Mouse (Mus musculus) heart, embryonic 14.5 days (tissue): Measurements from ENCODE around the gene Mtmr10. TPM values are rescaled to one million over a fixed set of nuclear protein-coding genes. Genes with fewer than 3 reads are reported as not detected.

Experiments
- ATAC-seq: fragments of 200-750 bp; cut with Nextera tagmentation; 2 replicates; pipeline ENCODE4 v1.8.0; 2017; ENCODE audit warnings: low read depth, moderate TSS enrichment; ENCODE audit not compliant: insufficient number of reproducible peaks, insufficient read depth, low FRiP score
- H3K27ac ChIP-seq, 2 experiments: fragments of 200-500 bp in 1 of 2; fragments of 300-500 bp in 1 of 2; sonication (generic) in 1 of 2; replicated peaks in 1 of 2; 2 replicates each; pipeline ENCODE4 v1.5.1; 2012 to 2014; ENCODE audit warnings: low read depth in 2 of 2, low read length in 2 of 2, control low read depth in 1 of 2, mild to moderate bottlenecking in 1 of 2, mixed read lengths in 1 of 2; ENCODE audit not compliant: control insufficient read depth in 1 of 2, insufficient read depth in 1 of 2
- H3K27me3 ChIP-seq: fragments of 300-500 bp; sonication (generic); 2 replicates; pipeline ENCODE4 v1.6.1; 2014; ENCODE audit warnings: mild to moderate bottlenecking, low read length, control low read depth; ENCODE audit not compliant: control insufficient read depth, insufficient read depth
- H3K36me3 ChIP-seq: fragments of 300-500 bp; sonication (generic); 2 replicates; pipeline ENCODE4 v1.6.1; 2014; ENCODE audit warnings: mild to moderate bottlenecking, control low read depth, low read length, mixed read lengths; ENCODE audit not compliant: control insufficient read depth, insufficient read depth
- H3K4me1 ChIP-seq, 2 experiments: fragments of 200-500 bp in 1 of 2; fragments of 300-500 bp in 1 of 2; sonication (generic) in 1 of 2; 2 replicates each; pipeline ENCODE4 v1.6.1; 2012 to 2014; ENCODE audit warnings: low read length in 2 of 2, control low read depth in 1 of 2, mixed read lengths in 1 of 2; ENCODE audit not compliant: control insufficient read depth in 2 of 2, insufficient read depth in 2 of 2
- H3K4me2 ChIP-seq: fragments of 300-500 bp; sonication (generic); 2 replicates; pipeline ENCODE4 v1.6.1; 2014; ENCODE audit warnings: mild to moderate bottlenecking, low read length
- H3K4me3 ChIP-seq, 2 experiments: fragments of 200-500 bp in 1 of 2; fragments of 300-500 bp in 1 of 2; sonication (generic) in 1 of 2; 2 replicates each; pipeline ENCODE4 v1.5.1; 2012 to 2014; ENCODE audit warnings: low read length in 2 of 2, mild to moderate bottlenecking in 2 of 2, control low read depth in 1 of 2, low read depth in 1 of 2, moderate library complexity in 1 of 2; ENCODE audit not compliant: control insufficient read depth in 1 of 2, insufficient read depth in 1 of 2
- H3K9ac ChIP-seq: fragments of 300-500 bp; sonication (generic); 2 replicates; pipeline ENCODE4 v1.6.1; 2014; ENCODE audit warnings: mild to moderate bottlenecking, low read length
- H3K9me3 ChIP-seq: fragments of 300-500 bp; sonication (generic); 2 replicates; pipeline ENCODE4 v1.6.1; 2016; ENCODE audit warnings: low read length, control low read depth; ENCODE audit not compliant: control insufficient read depth
- WGBS: fragments of 180-500 bp; shearing (Covaris S2); extraction: QIAGEN DNeasy Blood & Tissue Kit; methylation state at CpG from one replicate; pipeline ENCODE4 v1.1.7; 2014; 5-methylcytosine and 5-hydroxymethylcytosine counted together
- polyA plus RNA-seq: library from polyadenylated mRNA; unstranded; fragments of >200 nt; fragmentation: Nextera tagmentation; extraction: Ambion mirVana; gene quantifications from 2 replicates; pipeline ENCODE4 v1.2.1, GENCODE M21; 2014

Mtmr10 gene
- polyA plus RNA-seq, 1 experiment from 2014 or later = 7.8 TPM

DNA sequence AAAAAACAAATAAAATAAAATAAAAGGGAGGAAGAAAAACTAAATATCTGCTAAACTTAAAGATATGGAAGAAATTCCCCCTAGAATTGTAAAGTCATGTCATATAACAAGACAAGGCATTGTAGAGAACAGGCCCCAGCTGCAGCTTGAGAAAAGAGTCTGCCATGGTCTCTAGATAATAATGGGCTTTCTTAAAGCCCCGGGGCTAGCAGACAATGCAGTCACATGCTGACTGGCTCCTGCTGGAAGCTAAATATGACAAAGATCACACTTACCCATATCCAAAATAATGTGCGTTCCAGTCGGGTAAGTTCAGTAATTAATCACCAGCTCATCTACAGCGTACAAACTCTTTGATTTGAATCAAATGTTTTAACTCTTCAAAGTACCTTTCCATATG lies 40.7 kb upstream of the Mtmr10 start:
- Histone ChIP-seq H3K27me3 (no peaks in the 10 kb centered on the region), H3K9ac (no peak overlapping the region), H3K4me1 (peaks cover 6% of the 10 kb centered on the region in 2 experiments; a peak in 3 of 4 replicates), H3K4me2 (no peak overlapping the region), H3K27ac (no peak overlapping the region), H3K36me3 (no peaks in the 10 kb centered on the region), H3K4me3 (no peak overlapping the region), H3K9me3 (no peaks in the 10 kb centered on the region)
- no peak for ATAC-seq
- WGBS = 80% methylated on average over 4 of the region's 4 CpGs

DNA sequence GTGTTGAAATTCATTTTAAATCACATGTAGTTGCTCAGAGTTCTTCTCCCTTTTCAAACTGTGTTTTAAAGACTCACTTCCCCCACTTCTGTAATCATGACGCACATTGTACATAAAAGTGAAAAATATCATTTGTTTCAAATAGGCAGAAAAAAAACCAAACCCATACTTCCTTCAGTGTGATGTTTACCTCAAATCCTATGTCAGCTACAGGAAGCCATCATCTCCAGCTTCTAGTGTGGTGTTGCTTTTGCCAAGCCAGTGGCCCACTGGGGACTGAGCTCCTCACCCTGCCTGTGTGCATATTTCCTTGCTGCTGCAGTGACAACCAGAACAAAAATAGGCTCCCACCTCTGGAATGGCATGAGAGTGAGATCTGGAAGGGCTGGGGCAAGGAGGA lies 39.1 kb upstream of the Mtmr10 start:
- H3K27me3 ChIP-seq = no peaks in the 10 kb centered on the region
- no peak overlapping the region for H3K4me3 ChIP-seq
- no peak overlapping the region for H3K9ac ChIP-seq
- 90% methylated on average over 1 of the region's 1 CpGs for WGBS
- H3K4me2 ChIP-seq = no peak overlapping the region
- peaks cover 6% of the 10 kb centered on the region in 2 experiments; a peak in 3 of 4 replicates for H3K4me1 ChIP-seq
- ATAC-seq = no peak
- no peak overlapping the region for H3K27ac ChIP-seq
- no peaks in the 10 kb centered on the region for H3K36me3 ChIP-seq
- no peaks in the 10 kb centered on the region for H3K9me3 ChIP-seq

DNA sequence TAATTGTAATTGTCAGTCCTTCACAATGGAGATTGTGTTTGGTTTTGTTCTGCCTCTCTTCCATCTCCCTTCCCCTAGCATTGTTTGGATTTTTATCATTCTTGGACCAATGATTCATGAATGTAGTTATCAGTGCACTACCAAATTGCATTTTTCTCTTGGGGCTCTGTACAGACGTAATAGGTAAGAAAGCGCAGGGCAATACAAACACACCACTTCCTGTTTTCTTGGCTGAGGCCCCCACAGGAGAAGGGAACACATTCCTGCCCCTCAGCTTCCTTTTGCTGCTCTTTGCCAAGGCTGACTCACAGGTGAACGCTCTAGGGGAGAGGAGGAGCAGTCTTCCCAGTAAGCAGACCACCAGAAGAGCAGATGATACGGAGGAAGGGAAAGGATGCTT lies 37.7 kb upstream of the Mtmr10 start:
- H3K4me1 ChIP-seq = peaks cover 6% of the 10 kb centered on the region in 2 experiments; a peak in 3 of 4 replicates
- H3K27me3 ChIP-seq = no peaks in the 10 kb centered on the region
- peak; percentile 39; the same call in 1 of the 2 replicates for ATAC-seq
- H3K9ac ChIP-seq = no peak overlapping the region
- H3K27ac ChIP-seq = no peak overlapping the region
- no peaks in the 10 kb centered on the region for H3K9me3 ChIP-seq
- no peaks in the 10 kb centered on the region for H3K36me3 ChIP-seq
- 24% methylated on average over 4 of the region's 4 CpGs for WGBS
- no peak overlapping the region for H3K4me3 ChIP-seq
- H3K4me2 ChIP-seq = no peak overlapping the region

DNA sequence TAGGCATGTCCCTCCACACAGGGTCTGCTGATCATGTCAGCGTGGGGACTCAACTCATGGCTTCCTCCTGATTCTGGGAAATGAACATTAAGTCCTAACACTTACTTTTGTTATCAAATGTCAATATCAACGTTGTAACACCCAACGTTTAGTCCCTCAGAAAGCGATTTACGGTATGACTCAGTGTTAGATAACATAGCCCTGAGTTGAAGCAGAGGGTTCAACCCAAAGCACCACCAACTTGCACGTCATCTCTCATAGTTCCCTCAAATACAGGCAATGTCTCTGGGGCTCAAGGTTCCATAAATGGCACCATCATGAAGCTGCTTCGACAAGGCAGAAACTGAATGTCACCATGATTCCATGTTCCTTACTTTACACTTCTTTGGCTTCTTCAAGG lies 37.0 kb upstream of the Mtmr10 start:
- H3K9ac ChIP-seq = no peak overlapping the region
- 84% methylated on average over 7 of the region's 7 CpGs for whole genome bisulfite sequencing
- ATAC-seq = no peak
- no peaks in the 10 kb centered on the region for H3K9me3 ChIP-seq
- peaks cover 6% of the 10 kb centered on the region in 2 experiments; a peak in 3 of 4 replicates for H3K4me1 ChIP-seq
- no peak overlapping the region for H3K4me2 ChIP-seq
- H3K27me3 ChIP-seq = no peaks in the 10 kb centered on the region
- H3K36me3 ChIP-seq = no peaks in the 10 kb centered on the region
- no peak overlapping the region for H3K4me3 ChIP-seq
- H3K27ac ChIP-seq = no peak overlapping the region

DNA sequence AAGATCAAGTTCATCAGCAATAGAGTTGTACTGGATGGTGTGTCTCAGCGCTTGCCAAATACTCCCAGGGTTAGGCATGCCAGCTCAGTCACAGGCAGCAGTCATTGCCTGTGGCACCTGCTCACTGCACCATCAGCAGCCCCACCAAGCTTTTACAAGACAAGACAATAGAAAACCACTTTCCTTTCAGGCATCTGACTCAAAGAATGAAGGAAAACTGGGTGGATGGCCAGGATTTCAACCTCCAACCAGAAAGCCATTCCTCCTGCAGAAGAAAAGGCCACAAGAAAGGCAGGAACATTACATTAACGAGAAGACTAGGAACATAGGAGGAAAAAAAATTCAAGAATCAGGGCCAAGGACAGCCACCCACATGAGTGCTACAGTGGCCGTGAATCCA lies 33.7 kb upstream of the Mtmr10 start:
- Histone ChIP-seq H3K27ac (no peak overlapping the region), H3K4me2 (no peak overlapping the region), H3K27me3 (no peaks in the 10 kb centered on the region), H3K9me3 (no peaks in the 10 kb centered on the region), H3K9ac (no peak overlapping the region), H3K4me3 (no peak overlapping the region), H3K4me1 (peaks cover 4 to 6% of the 10 kb centered on the region in 2 experiments; a peak in 3 of 4 replicates), H3K36me3 (no peaks in the 10 kb centered on the region)
- ATAC-seq = no peak
- WGBS = 79% methylated on average over 3 of the region's 3 CpGs

DNA sequence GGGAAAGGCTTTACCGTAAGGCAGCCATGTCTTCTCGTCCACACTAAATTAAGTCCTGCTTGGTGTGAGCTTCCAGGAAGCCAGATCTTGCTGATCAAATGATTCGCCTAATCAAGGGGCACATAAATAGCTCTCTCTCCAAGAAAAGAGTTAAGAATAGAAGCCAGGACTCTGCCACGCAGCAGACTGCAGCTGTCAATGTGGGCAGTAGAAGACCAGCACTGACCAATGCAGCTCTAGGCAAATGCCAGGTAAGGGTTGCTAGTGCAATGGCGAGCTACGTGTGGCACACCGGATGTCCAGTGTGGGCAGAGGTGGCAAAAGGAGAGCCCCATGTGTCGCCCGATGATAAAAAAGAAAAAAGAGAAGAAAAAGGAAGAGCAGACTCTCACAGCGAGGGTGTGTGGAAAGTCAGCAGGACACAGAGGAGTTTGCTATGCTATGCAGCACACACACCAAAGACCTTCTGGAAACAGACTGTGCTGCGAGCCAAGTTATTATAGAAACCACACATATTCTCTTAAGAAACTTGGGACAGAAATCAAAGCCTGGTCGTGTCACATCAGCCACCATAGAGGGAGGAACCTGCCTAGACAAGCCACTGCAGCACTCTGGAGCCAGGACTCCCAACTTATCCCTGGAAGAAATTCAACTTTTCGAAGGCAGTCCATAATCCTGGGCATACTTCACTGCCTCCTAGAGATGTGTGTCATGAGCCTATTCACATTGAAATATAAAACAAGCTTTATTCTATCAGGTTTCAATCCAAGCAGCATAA lies 21.8 kb upstream of the Mtmr10 start:
- WGBS = 71% methylated on average over 13 of the region's 13 CpGs
- Histone ChIP-seq H3K27me3 (peaks cover 27% of the 10 kb centered on the region), H3K9ac (no peak overlapping the region), H3K4me3 (no peak overlapping the region), H3K4me2 (no peak overlapping the region), H3K27ac (no peak overlapping the region), H3K4me1 (peaks cover 3% of the 10 kb centered on the region in 2 experiments; a peak in 1 of 4 replicates), H3K36me3 (no peaks in the 10 kb centered on the region), H3K9me3 (peaks cover 3% of the 10 kb centered on the region; the same call in 1 of the 2 replicates)
- no peak for ATAC-seq

DNA sequence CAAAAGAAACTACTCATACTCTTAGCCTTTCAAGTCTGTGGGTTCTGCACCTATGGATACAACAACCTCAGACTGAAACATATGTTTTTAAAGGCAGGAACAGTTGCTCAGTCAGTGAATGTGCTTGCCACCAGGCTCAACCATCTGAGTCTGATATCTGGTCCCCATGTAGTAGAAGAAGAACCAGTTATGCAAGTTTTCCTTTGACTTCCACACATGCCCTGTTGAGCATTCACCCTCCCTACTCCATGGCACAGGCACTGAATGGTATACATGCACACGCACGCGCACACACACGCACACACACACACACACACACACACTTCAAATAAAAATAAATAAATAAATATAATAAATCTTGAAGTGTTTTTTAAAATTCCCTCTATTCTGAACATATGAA lies 20.9 kb upstream of the Mtmr10 start:
- WGBS = 91% methylated on average over 4 of the region's 4 CpGs
- Histone ChIP-seq H3K4me3 (no peak overlapping the region), H3K27ac (no peak overlapping the region), H3K9ac (no peak overlapping the region), H3K4me2 (no peak overlapping the region), H3K27me3 (peaks cover 27% of the 10 kb centered on the region), H3K36me3 (no peaks in the 10 kb centered on the region), H3K9me3 (no peaks in the 10 kb centered on the region), H3K4me1 (peaks cover 3% of the 10 kb centered on the region in 2 experiments; a peak in 1 of 4 replicates)
- ATAC-seq = no peak
